Mouse (Mus musculus) neural tube, embryonic 11.5 days (tissue): ENCODE measurements around the gene Agap2. TPM values are rescaled to one million over a fixed set of nuclear protein-coding genes. Genes with fewer than 3 reads are reported as not detected.

ENCODE experiments used
- ATAC-seq: fragments of 200-750 bp; cut with Nextera tagmentation; 2 replicates; pipeline ENCODE4 v1.8.0; 2017; ENCODE audit warnings: moderate number of reproducible peaks, mild to moderate bottlenecking, moderate TSS enrichment, moderate library complexity; ENCODE audit not compliant: insufficient read depth, low FRiP score, low TSS enrichment
- DNase-seq: peaks from one replicate; pipeline ENCODE4 v3.0.0-alpha.2; 2015; ENCODE audit warnings: low spot score
- H3K27ac ChIP-seq: fragments of 300-500 bp; sonication (generic); 2 replicates; pipeline ENCODE4 v1.5.1; 2014; ENCODE audit warnings: low read depth, mild to moderate bottlenecking, low read length
- H3K27me3 ChIP-seq: fragments of 300-500 bp; sonication (generic); 2 replicates; pipeline ENCODE4 v1.6.1; 2014; ENCODE audit warnings: mild to moderate bottlenecking, low read length, mixed read lengths; ENCODE audit not compliant: control insufficient read depth, insufficient read depth
- H3K36me3 ChIP-seq: fragments of 300-500 bp; sonication (generic); 2 replicates; pipeline ENCODE4 v1.6.1; 2014; ENCODE audit warnings: mild to moderate bottlenecking, low read length, moderate library complexity, mixed read lengths; ENCODE audit not compliant: control insufficient read depth, insufficient read depth
- H3K4me1 ChIP-seq: fragments of 300-500 bp; sonication (generic); 2 replicates; pipeline ENCODE4 v1.6.1; 2014; ENCODE audit warnings: low read length, mixed read lengths; ENCODE audit not compliant: control insufficient read depth, insufficient read depth
- H3K4me2 ChIP-seq: fragments of 300-500 bp; sonication (generic); 2 replicates; pipeline ENCODE4 v1.6.1; 2014; ENCODE audit warnings: low read depth, mild to moderate bottlenecking, moderate library complexity
- H3K4me3 ChIP-seq: fragments of 300-500 bp; sonication (generic); 2 replicates; pipeline ENCODE4 v1.5.1; 2014; ENCODE audit warnings: low read depth, low read length
- H3K9ac ChIP-seq: fragments of 300-500 bp; sonication (generic); 2 replicates; pipeline ENCODE4 v1.6.1; 2014; ENCODE audit warnings: mild to moderate bottlenecking, low read length
- H3K9me3 ChIP-seq: fragments of 300-500 bp; sonication (generic); 2 replicates; pipeline ENCODE4 v1.6.1; 2016; ENCODE audit warnings: low read length; ENCODE audit not compliant: control insufficient read depth
- WGBS: fragments of 180-500 bp; shearing (Covaris S2); extraction: QIAGEN DNeasy Blood & Tissue Kit; methylation state at CpG from one replicate; pipeline ENCODE4 v1.1.7; 2014; 5-methylcytosine and 5-hydroxymethylcytosine counted together
- polyA plus RNA-seq: library from polyadenylated mRNA; unstranded; fragments of >200 nt; fragmentation: Nextera tagmentation; extraction: Ambion mirVana; gene quantifications from 2 replicates; pipeline ENCODE4 v1.2.1, GENCODE M21; 2014

The Agap2 gene
- polyA plus RNA-seq, 1 experiment from 2014 or later, result 0.94 TPM

- H3K4me1 ChIP-seq, result peaks cover 13% of the 10 kb centered on the region
- H3K36me3 ChIP-seq, result no peaks in the 10 kb centered on the region
- no peak overlapping the region for H3K27ac ChIP-seq
- DNase-seq (no peak), ATAC-seq (no peak)
- no peak overlapping the region for H3K4me3 ChIP-seq
- WGBS, result 87% methylated on average over 9 of the region's 9 CpGs
- H3K27me3 ChIP-seq, result peaks cover 58% of the 10 kb centered on the region
- no peaks in the 10 kb centered on the region for H3K9me3 ChIP-seq
- no peak overlapping the region for H3K9ac ChIP-seq
- H3K4me2 ChIP-seq, result no peak overlapping the region
Measured at GRCm38 (mm10) chr10:127085052-127085451, 10.0 kb downstream of the Agap2 start.

DNA sequence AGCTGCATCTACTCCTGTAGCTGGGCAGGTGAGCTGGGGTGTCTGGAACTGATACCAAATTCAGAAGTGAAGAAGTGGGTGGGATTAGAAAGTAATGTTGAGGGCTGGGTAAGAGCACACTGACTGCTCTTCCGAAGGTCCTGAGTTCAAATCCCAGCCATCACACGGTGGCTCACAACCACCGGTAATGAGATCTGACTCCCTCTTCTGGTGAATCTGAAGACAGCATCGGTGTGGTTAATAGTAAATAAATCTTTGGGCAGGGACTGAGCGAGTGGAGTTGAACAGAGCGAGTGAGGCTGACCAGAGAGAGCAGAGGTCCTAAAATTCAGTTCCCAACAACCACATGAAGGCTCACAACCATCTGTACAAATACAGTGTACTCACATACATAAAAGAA lies 10.5 kb downstream of the Agap2 start:
- H3K4me2 ChIP-seq, result no peak overlapping the region
- DNase-seq (no peak), ATAC-seq (no peak)
- H3K27ac ChIP-seq, result no peak overlapping the region
- H3K4me1 ChIP-seq, result peaks cover 12% of the 10 kb centered on the region
- 76% methylated on average over 6 of the region's 6 CpGs for WGBS
- H3K4me3 ChIP-seq, result no peak overlapping the region
- peaks cover 58% of the 10 kb centered on the region for H3K27me3 ChIP-seq
- H3K36me3 ChIP-seq, result no peaks in the 10 kb centered on the region
- no peaks in the 10 kb centered on the region for H3K9me3 ChIP-seq
- no peak overlapping the region for H3K9ac ChIP-seq

DNA sequence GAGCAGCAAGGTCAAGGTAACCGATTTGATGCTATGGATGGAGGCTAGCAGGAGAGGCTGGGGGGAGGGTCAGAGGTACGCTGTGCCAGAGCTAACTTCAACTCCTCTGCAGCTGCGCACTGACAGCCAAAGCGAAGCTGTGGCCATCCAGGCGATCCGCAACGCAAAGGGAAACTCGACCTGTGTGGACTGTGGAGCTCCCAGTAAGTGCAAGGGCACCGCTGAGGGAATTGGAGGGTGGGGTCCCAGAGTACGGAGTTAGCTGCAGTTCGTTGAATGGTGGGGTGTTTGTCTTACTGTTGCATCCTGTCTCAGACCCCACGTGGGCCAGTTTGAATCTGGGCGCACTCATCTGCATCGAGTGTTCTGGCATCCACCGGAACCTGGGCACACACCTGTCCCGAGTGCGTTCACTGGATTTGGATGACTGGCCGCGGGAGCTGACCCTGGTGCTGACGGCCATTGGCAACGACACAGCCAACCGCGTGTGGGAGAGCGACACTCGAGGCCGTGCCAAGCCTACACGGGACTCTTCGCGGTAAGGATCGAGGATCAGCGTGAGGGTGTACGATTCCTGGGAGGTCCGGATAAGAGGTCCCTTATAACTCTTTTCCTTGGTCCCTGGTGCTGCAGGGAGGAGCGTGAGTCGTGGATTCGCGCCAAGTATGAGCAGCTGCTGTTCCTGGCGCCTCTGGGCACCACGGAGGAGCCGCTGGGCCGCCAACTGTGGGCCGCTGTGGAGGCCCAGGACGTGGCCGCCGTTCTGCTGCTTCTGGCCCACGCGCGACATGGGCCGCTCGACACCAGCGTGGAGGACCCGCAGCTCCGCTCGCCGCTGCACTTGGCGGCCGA lies 15.7 kb downstream of the Agap2 start:
- H3K27me3 ChIP-seq, result peaks cover 47% of the 10 kb centered on the region

GRCm38 (mm10) chr10:127091507-127092396 lies 16.7 kb downstream of the Agap2 start:
- DNase-seq (peak; percentile 13), ATAC-seq (peak; percentile 13; the same call in 1 of the 2 replicates)
- H3K4me3 ChIP-seq, result peak overlapping the region; percentile 21; the same call in 1 of the 2 replicates

More for the DNA sequence above, 15.7 kb downstream of the Agap2 start:
- 0 out of 2 replicates have a peak overlapping the region, but pooled peaks have one; percentile 7 for H3K4me2 ChIP-seq
- peaks cover 4% of the 10 kb centered on the region; the same call in 1 of the 2 replicates for H3K4me1 ChIP-seq
- H3K36me3 ChIP-seq, result 0 out of 2 replicates have a peak, but pooled peaks cover 2% of the 10 kb centered on the region
- DNase-seq, result peak; percentile 37
- ATAC-seq, result no peak
- no peak overlapping the region for H3K27ac ChIP-seq
- no peaks in the 10 kb centered on the region for H3K9me3 ChIP-seq
- WGBS, result 9% methylated on average over 57 of the region's 57 CpGs
- no peak overlapping the region for H3K4me3 ChIP-seq
- no peak overlapping the region for H3K9ac ChIP-seq

GRCm38 (mm10) chr10:127092742-127093141 lies 17.7 kb downstream of the Agap2 start:
- DNase-seq, result no peak

More at GRCm38 (mm10) chr10:127091507-127092396, 16.7 kb downstream of the Agap2 start:
- Histone ChIP-seq H3K36me3 (peaks cover 5% of the 10 kb centered on the region; the same call in 1 of the 2 replicates), H3K4me2 (0 out of 2 replicates have a peak overlapping the region, but pooled peaks have one; percentile 7), H3K9me3 (no peaks in the 10 kb centered on the region), H3K4me1 (peaks cover 4% of the 10 kb centered on the region; the same call in 1 of the 2 replicates), H3K27me3 (peaks cover 47% of the 10 kb centered on the region), H3K9ac (no peak overlapping the region), H3K27ac (no peak overlapping the region)
- WGBS, result 8% methylated on average over 51 of the region's 51 CpGs

DNA sequence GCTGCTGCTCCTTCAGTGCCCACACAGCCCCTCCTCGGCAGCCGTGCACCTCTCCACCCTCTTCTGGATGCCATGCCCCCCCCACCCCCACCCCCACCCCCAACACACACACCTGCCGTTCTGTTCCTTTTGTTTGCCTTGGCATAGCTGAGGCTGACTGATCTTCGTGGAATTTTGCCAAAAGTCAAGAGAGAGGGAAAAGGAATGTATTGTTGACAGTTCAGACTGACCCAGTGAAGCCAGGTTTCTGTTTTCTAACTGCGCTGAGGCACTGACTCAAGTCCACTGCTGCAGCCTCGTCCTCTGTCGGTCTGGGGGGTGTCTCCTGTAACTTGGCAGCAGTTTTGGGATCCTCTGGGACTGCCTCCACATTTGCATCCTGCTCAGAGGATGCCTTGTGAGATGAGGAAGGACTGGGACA lies 19.3 kb downstream of the Agap2 start:
- H3K9me3 ChIP-seq, result no peaks in the 10 kb centered on the region
- no peak overlapping the region for H3K4me2 ChIP-seq
- peaks cover 12% of the 10 kb centered on the region for H3K36me3 ChIP-seq
- peaks cover 4% of the 10 kb centered on the region; the same call in 1 of the 2 replicates for H3K4me1 ChIP-seq
- DNase-seq, result no peak
- H3K9ac ChIP-seq, result no peak overlapping the region
- H3K4me3 ChIP-seq, result no peak overlapping the region
- no peak overlapping the region for H3K27ac ChIP-seq
- 66% methylated on average over 7 of the region's 7 CpGs for WGBS
- ATAC-seq, result no peak
- H3K27me3 ChIP-seq, result peaks cover 36% of the 10 kb centered on the region

More at GRCm38 (mm10) chr10:127092742-127093141, 17.7 kb downstream of the Agap2 start:
- Histone ChIP-seq H3K4me3 (no peak overlapping the region), H3K4me2 (no peak overlapping the region), H3K9me3 (no peaks in the 10 kb centered on the region), H3K27ac (no peak overlapping the region), H3K27me3 (peaks cover 45% of the 10 kb centered on the region), H3K36me3 (peaks cover 7% of the 10 kb centered on the region), H3K9ac (no peak overlapping the region), H3K4me1 (peaks cover 4% of the 10 kb centered on the region; the same call in 1 of the 2 replicates)
- 49% methylated on average over 4 of the region's 4 CpGs for WGBS
- ATAC-seq, result no peak

DNA sequence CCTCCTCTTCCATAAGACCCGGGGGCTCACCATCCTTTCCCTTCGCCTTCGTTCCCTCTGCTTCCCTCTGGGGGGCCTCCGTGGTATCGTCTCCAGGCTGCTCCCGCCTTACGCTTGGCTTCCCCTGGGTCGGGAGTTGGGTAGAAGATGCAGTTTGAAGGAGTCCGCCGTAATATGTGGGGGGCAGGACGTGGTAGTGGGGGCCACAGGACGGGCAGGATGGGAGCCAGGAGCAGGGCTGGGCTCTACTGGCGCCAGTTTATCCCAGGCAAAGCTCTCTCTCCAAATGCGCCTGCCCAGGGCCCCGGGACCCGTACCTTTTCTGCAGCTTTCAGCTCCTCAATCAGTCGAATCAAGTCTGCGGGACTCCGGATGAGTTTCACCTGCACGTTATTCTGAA lies 23.4 kb downstream of the Agap2 start:
- Histone ChIP-seq H3K9ac (no peak overlapping the region), H3K36me3 (peaks cover 12% of the 10 kb centered on the region), H3K4me1 (no peaks in the 10 kb centered on the region), H3K4me3 (no peak overlapping the region), H3K4me2 (no peak overlapping the region), H3K9me3 (no peaks in the 10 kb centered on the region), H3K27me3 (no peaks in the 10 kb centered on the region), H3K27ac (no peak overlapping the region)
- WGBS, result 79% methylated on average over 20 of the region's 20 CpGs
- DNase-seq, result no peak
- no peak for ATAC-seq

- H3K4me3 ChIP-seq, result no peak overlapping the region
- DNase-seq (no peak), ATAC-seq (no peak)
- H3K4me1 ChIP-seq, result no peaks in the 10 kb centered on the region
- H3K9me3 ChIP-seq, result no peaks in the 10 kb centered on the region
- no peaks in the 10 kb centered on the region for H3K27me3 ChIP-seq
- 95% methylated on average over 10 of the region's 10 CpGs for WGBS
- peaks cover 12% of the 10 kb centered on the region for H3K36me3 ChIP-seq
- no peak overlapping the region for H3K9ac ChIP-seq
- no peak overlapping the region for H3K4me2 ChIP-seq
- H3K27ac ChIP-seq, result no peak overlapping the region
Measured at GRCm38 (mm10) chr10:127099191-127099590, 24.1 kb downstream of the Agap2 start.
